Mouse (Mus musculus): ENCODE results near the gene Kif18a.

GRCm38 (mm10) chr2:109386211-109386610, 105.7 kb downstream of the Kif18a start:
- TF ChIP-seq CTCF (IDR thresholded peaks at IDR 0.05; ENCODE audit: low read depth) (no peak), EP300 (IDR thresholded peaks at IDR 0.05; ENCODE audit: low read depth) (no peak)

Data from liver, postnatal 0 days (tissue).